Mouse (Mus musculus) hindbrain, embryonic 10.5 days (tissue): ENCODE measurements around the gene Srp68. TPM values are rescaled to one million over a fixed set of nuclear protein-coding genes. Genes with fewer than 3 reads are reported as not detected.

Source experiments
- polyA plus RNA-seq: library from polyadenylated mRNA; unstranded; fragments of >200 nt; fragmentation: Nextera tagmentation; extraction: Ambion mirVana; gene quantifications from 2 replicates; pipeline ENCODE4 v1.2.1, GENCODE M21; 2016

Gene Srp68
- polyA plus RNA-seq, 1 experiment from 2014 or later: 96.2 TPM

Other genes with a start within 250 kb of the Srp68 start
- gene H3f3b, start 246.3 kb downstream of the Srp68 start, polyA plus RNA-seq: 1,623 and 1,834 TPM in 2 replicates
- 47.7 and 51.3 TPM in 2 replicates for gene Unk, start 243.9 kb downstream of the Srp68 start, polyA plus RNA-seq
- 3.1 and 4.5 TPM in 2 replicates for gene Unc13d, start 196.3 kb downstream of the Srp68 start, polyA plus RNA-seq
- gene Wbp2, start 187.2 kb downstream of the Srp68 start, polyA plus RNA-seq: 98.1 and 128 TPM in 2 replicates
- 3.1 and 4.3 TPM in 2 replicates for gene Trim47, start 147.0 kb downstream of the Srp68 start, polyA plus RNA-seq
- gene Trim65, start 143.1 kb downstream of the Srp68 start, polyA plus RNA-seq: 1.8 and 2.0 TPM in 2 replicates
- 108 and 114 TPM in 2 replicates for gene Mrpl38, start 135.3 kb downstream of the Srp68 start, polyA plus RNA-seq
- gene Fbf1, start 106.1 kb downstream of the Srp68 start, polyA plus RNA-seq: 59.2 and 62.8 TPM in 2 replicates
- gene Ten1, start 75.4 kb downstream of the Srp68 start, polyA plus RNA-seq: 68.5 and 78.9 TPM in 2 replicates
- 21.8 TPM in 2 replicates for gene Acox1, start 75.2 kb downstream of the Srp68 start, polyA plus RNA-seq
- gene Evpl, start 36.1 kb downstream of the Srp68 start, polyA plus RNA-seq: 0.35 and 0.76 TPM in 2 replicates
- gene Galr2, start 6.7 kb upstream of the Srp68 start, polyA plus RNA-seq: 0.11 and 0.33 TPM in 2 replicates
- 52.2 and 79.2 TPM in 2 replicates for gene Exoc7, start 33.0 kb upstream of the Srp68 start, polyA plus RNA-seq
- gene Foxj1, start 61.2 kb upstream of the Srp68 start, polyA plus RNA-seq: 15.1 and 29.1 TPM in 2 replicates
- 9.5 and 16.9 TPM in 2 replicates for gene Rnf157, start 138.8 kb upstream of the Srp68 start, polyA plus RNA-seq
- 45.8 and 84.5 TPM in 2 replicates for gene Ubald2, start 159.9 kb upstream of the Srp68 start, polyA plus RNA-seq
- gene Qrich2, start 192.0 kb upstream of the Srp68 start, polyA plus RNA-seq: 0.16 and 0.20 TPM in 2 replicates
- 210 and 236 TPM in 2 replicates for gene Prpsap1, start 220.0 kb upstream of the Srp68 start, polyA plus RNA-seq